Mouse (Mus musculus): Measurements from ENCODE around the gene Rcn3.

- TF ChIP-seq POLR2A (IDR thresholded peaks at IDR 0.05; ENCODE audit: insufficient read length, low read depth): peak; percentile 82
- no peak for TF ChIP-seq USF1 (IDR thresholded peaks at IDR 0.05; ENCODE audit: low read depth)
- no peak for TF ChIP-seq MYOG (IDR thresholded peaks at IDR 0.05; ENCODE audit: control insufficient read depth in 1 of 3, insufficient read depth in 1 of 3, insufficient read length in 2 of 3, low read depth in 2 of 3)
- TF ChIP-seq MYOD1 (IDR thresholded peaks at IDR 0.05; ENCODE audit: control insufficient read depth in 1 of 3, insufficient read length in 2 of 3, low read depth in 2 of 3): no peak
- TF ChIP-seq MAX (IDR thresholded peaks at IDR 0.05; ENCODE audit: low read depth): no peak
These were observed 38.0 kb downstream of the Rcn3 start for GRCm38 (mm10) chr7:45053931-45054510.

All from myocyte (in vitro differentiated cells).